Mouse (Mus musculus) c-Kit-positive CD71-negative TER-119-negative erythroid progenitor cells, embryonic 14.5 days (primary cell): Measurements from ENCODE around the gene Cd36.

ENCODE experiments used
- DNase-seq: peaks from one replicate; pipeline ENCODE4 v3.0.0-alpha.2; 2013; ENCODE audit warnings: low read depth

Gene Cd36

GRCm38 (mm10) chr5:17776571-17776970 is 112.0 kb downstream of the Cd36 start:
- peak; percentile 87 for DNase-seq

GRCm38 (mm10) chr5:17770328-17770727 is 118.3 kb downstream of the Cd36 start:
- DNase-seq = no peak

GRCm38 (mm10) chr5:17766006-17766677 is 122.5 kb downstream of the Cd36 start:
- DNase-seq = peak; percentile 16

- no peak for DNase-seq
Observed at GRCm38 (mm10) chr5:17753471-17754005, 135.1 kb downstream of the Cd36 start.

GRCm38 (mm10) chr5:17748293-17748692 is 140.3 kb downstream of the Cd36 start:
- no peak for DNase-seq

GRCm38 (mm10) chr5:17747143-17747542 is 141.5 kb downstream of the Cd36 start:
- DNase-seq = no peak

GRCm38 (mm10) chr5:17746520-17746919 is 142.1 kb downstream of the Cd36 start:
- no peak for DNase-seq

- DNase-seq = no peak
Observed at GRCm38 (mm10) chr5:17739805-17740204, 148.8 kb downstream of the Cd36 start.
